Comparison of ENCODE assay signal across 22 mouse cellular contexts in the genomic region with DNA sequence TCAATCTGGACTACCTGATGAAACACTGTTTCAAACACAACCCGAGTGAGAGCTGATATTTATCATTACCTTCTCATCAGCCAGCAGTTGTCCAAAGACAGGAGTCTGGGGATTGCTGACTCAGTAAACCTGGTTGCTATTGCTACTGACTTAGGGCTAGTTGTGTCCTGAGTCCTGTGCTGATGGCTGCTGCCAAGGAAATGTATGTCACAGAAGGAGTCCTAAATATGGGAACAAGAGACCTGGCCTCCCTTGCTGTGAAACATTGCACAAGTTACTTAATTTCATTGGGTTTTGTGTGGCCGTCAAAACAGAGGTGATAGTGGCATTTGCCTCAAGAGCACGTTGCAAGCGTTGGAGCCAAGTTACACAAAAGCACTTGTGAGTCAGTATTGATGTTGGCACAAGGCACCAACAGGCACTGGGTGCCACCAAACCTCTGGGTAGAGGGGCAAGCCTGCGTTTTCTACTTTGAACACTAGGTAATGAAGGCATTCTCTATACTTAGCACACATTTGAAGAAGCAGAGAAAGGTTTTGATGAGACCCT. TPM values are rescaled to one million over a fixed set of nuclear protein-coding genes. Genes with fewer than 3 reads are reported as not detected.
DNase-seq lines count a peak whose midpoint lies in the region; ATAC-seq and TF ChIP-seq lines count a peak whose summit lies in the region.
"Had no signal": no experiment of that assay in that cellular context is flagged by ENCODE, and none has a peak within 500 bp of the region (broad histone marks: within the 10 kb centered on the region; RNA-seq: fewer than 3 reads in every experiment).

No protein-coding gene starts in this region.

- no peaks in the 10 kb centered on the region for H3K9me3 ChIP-seq in liver, postnatal 0 days (ENCODE audit: low read length)
- no peaks in the 10 kb centered on the region for H3K9me3 ChIP-seq in liver, embryonic 11.5 days (ENCODE audit: control insufficient read depth, low read length)
- H3K9me3 ChIP-seq: embryonic facial prominence, embryonic 10.5 days; forebrain, embryonic 10.5 days; heart, embryonic 15.5 days; hindbrain, embryonic 13.5 days had no signal

- ATAC-seq in liver, postnatal 0 days, result peak; percentile 49; the same call in 1 of the 2 replicates
- ATAC-seq in liver, embryonic 11.5 days (replicated peaks; ENCODE audit: low FRiP score), result no peak
- ATAC-seq: forebrain, embryonic 14.5 days; hindbrain, postnatal 0 days had no signal

- H3K4me3 ChIP-seq in liver, postnatal 0 days (ENCODE audit: low read depth, low read length), result no peak overlapping the region
- no peak overlapping the region for H3K4me3 ChIP-seq in liver, embryonic 11.5 days (ENCODE audit: low read depth, low read length)
- H3K4me3 ChIP-seq in lung, adult 2 months (replicated peaks; ENCODE audit: extremely low read depth, low read depth, low read length), result no peak overlapping the region
- H3K4me3 ChIP-seq: embryonic facial prominence, embryonic 10.5 days; forebrain, embryonic 10.5 days; gastrocnemius, adult 2 months; heart, embryonic 15.5 days; hindbrain, embryonic 13.5 days had no signal

- no peak for TF ChIP-seq CTCF in liver, postnatal 0 days (IDR thresholded peaks at IDR 0.05; ENCODE audit: low read depth)
- TF ChIP-seq CTCF in lung, adult 2 months (IDR thresholded peaks at IDR 0.05; ENCODE audit: insufficient read depth, low read length), result no peak

- no peaks in the 10 kb centered on the region for H3K27me3 ChIP-seq in liver, postnatal 0 days (ENCODE audit: insufficient read depth, low read length)
- no peaks in the 10 kb centered on the region for H3K27me3 ChIP-seq in liver, embryonic 11.5 days (replicated peaks; ENCODE audit: control insufficient read depth, insufficient read depth, low read length)
- H3K27me3 ChIP-seq: heart, embryonic 15.5 days; hindbrain, embryonic 13.5 days had no signal

- H3K4me1 ChIP-seq in liver, postnatal 0 days (ENCODE audit: insufficient read depth), result no peaks in the 10 kb centered on the region
- H3K4me1 ChIP-seq in liver, embryonic 11.5 days (replicated peaks; ENCODE audit: control insufficient read depth, insufficient read depth, low read length), result no peaks in the 10 kb centered on the region
- no peaks in the 10 kb centered on the region for H3K4me1 ChIP-seq in lung, adult 2 months (ENCODE audit: control insufficient read depth, insufficient read depth, low read length)
- H3K4me1 ChIP-seq: heart, embryonic 15.5 days had no signal

- no peak overlapping the region for H3K4me2 ChIP-seq in liver, postnatal 0 days (ENCODE audit: low read depth, low read length)
- H3K4me2 ChIP-seq in liver, embryonic 11.5 days, result no peak overlapping the region
- H3K4me2 ChIP-seq: heart, embryonic 11.5 days; heart, embryonic 15.5 days; hindbrain, embryonic 13.5 days had no signal

- 74% methylated on average over 5 of the region's 5 CpGs for WGBS in liver, postnatal 0 days (ENCODE audit: insufficient replicate concordance)
- 93% methylated on average over 5 of the region's 5 CpGs for WGBS in liver, embryonic 11.5 days
- 72% methylated on average over 5 of the region's 5 CpGs for WGBS in lung, adult 2 months

- peak; percentile 28 for DNase-seq in adrenal gland, postnatal 10 days
- no peak for DNase-seq in adrenal gland, adult 8-10 months
- DNase-seq in liver, postnatal 0 days, result no peak
- DNase-seq in liver, embryonic 11.5 days (ENCODE audit: low spot score), result no peak
- peak; percentile 13 for DNase-seq in lung, postnatal 36 days
- no peak for DNase-seq in lung, adult 2 months
- DNase-seq in neural tube, embryonic 10.5 days (ENCODE audit: extremely low spot score, low spot score), result no peak
- DNase-seq: cerebellum, adult 2 months; cerebellum, postnatal 10 days; gastrocnemius, adult 2 months; gastrocnemius, postnatal 25 days; heart, adult 18-20 months; heart, postnatal 14 days had no signal

- TF ChIP-seq EP300 in liver, postnatal 0 days (IDR thresholded peaks at IDR 0.05; ENCODE audit: low read depth), result no peak

- peaks cover 75% of the 10 kb centered on the region for H3K36me3 ChIP-seq in liver, postnatal 0 days (replicated peaks; ENCODE audit: insufficient read depth, low read length)
- H3K36me3 ChIP-seq in liver, embryonic 11.5 days (ENCODE audit: control insufficient read depth, insufficient read depth, low read length), result peaks cover 47% of the 10 kb centered on the region

- H3K27ac ChIP-seq in liver, postnatal 0 days (ENCODE audit: low read depth), result no peak overlapping the region
- H3K27ac ChIP-seq in liver, embryonic 11.5 days (ENCODE audit: low read depth, low read length), result no peak overlapping the region
- H3K27ac ChIP-seq: embryonic facial prominence, embryonic 10.5 days; forebrain, embryonic 10.5 days; gastrocnemius, adult 2 months; heart, embryonic 15.5 days; hindbrain, embryonic 13.5 days; hindbrain, postnatal 0 days had no signal

- no peak overlapping the region for H3K9ac ChIP-seq in liver, postnatal 0 days (replicated peaks)
- no peak overlapping the region for H3K9ac ChIP-seq in liver, embryonic 11.5 days (ENCODE audit: low read depth, low read length)
- H3K9ac ChIP-seq: heart, embryonic 15.5 days; hindbrain, embryonic 13.5 days had no signal

- TF ChIP-seq POLR2A in lung, adult 2 months (IDR thresholded peaks at IDR 0.05; ENCODE audit: borderline replicate concordance, extremely low read depth, low read depth, low read length), result no peak

RNA-seq across cellular contexts. Expression of a gene that starts 7.1 kb away (rescaled TPM):
- total RNA-seq in adrenal gland, postnatal 10 days (2021), result 10 to 100 TPM; 68.4 to 77.9 TPM
- 10 to 100 TPM; 74.2 to 82.1 (median 79.3) TPM for total RNA-seq in adrenal gland, adult 8-10 months (2022)
- polyA plus RNA-seq in liver, postnatal 0 days (2015; fragmentation: Nextera tagmentation; extraction: Ambion mirVana), result 12.3 and 13.0 TPM in 2 replicates
- 20.4 and 22.9 TPM in 2 replicates for polyA plus RNA-seq in liver, embryonic 11.5 days (2014; fragmentation: Nextera tagmentation; extraction: Ambion mirVana)
- 17.3 and 20.2 TPM in 2 replicates for polyA plus RNA-seq in lung, adult 2 months (2012; rRNA removed)

RNA-seq across cellular contexts. Expression of a gene that starts 11.0 kb away (rescaled TPM):
- 10 to 100 TPM; 17.6 to 18.5 TPM for total RNA-seq in adrenal gland, postnatal 10 days (2021)
- 10 to 100 TPM; 17.1 to 20.4 (median 17.8) TPM for total RNA-seq in adrenal gland, adult 8-10 months (2022)
- polyA plus RNA-seq in liver, postnatal 0 days (2015; fragmentation: Nextera tagmentation; extraction: Ambion mirVana), result 10.2 and 10.5 TPM in 2 replicates
- 21.5 and 23.1 TPM in 2 replicates for polyA plus RNA-seq in liver, embryonic 11.5 days (2014; fragmentation: Nextera tagmentation; extraction: Ambion mirVana)
- polyA plus RNA-seq in lung, adult 2 months (2012; rRNA removed), result 13.6 and 18.0 TPM in 2 replicates

RNA-seq across cellular contexts. Expression of a gene that starts 44.7 kb away (rescaled TPM):
- 1 to 10 TPM; 1.6 to 2.1 TPM for total RNA-seq in adrenal gland, postnatal 10 days (2021)
- total RNA-seq in adrenal gland, adult 8-10 months (2022), result 1 to 10 TPM in 3 of 4 experiments, under 1 TPM in 1; 0.87 to 2.9 (median 1.4) TPM
- 1.3 TPM in 2 replicates for polyA plus RNA-seq in liver, postnatal 0 days (2015; fragmentation: Nextera tagmentation; extraction: Ambion mirVana)
- 0.92 and 0.96 TPM in 2 replicates for polyA plus RNA-seq in liver, embryonic 11.5 days (2014; fragmentation: Nextera tagmentation; extraction: Ambion mirVana)
- 1.5 TPM in 2 replicates for polyA plus RNA-seq in lung, adult 2 months (2012; rRNA removed)
- total RNA-seq: hematopoietic stem cell, adult 5-6 weeks; MEL had no signal

Comparison
In these comparisons a context has a peak if more than half of its experiments do, and no peak if none do; other contexts are left out.
1. DNase-seq: peak in adrenal gland, postnatal 10 days (single experiment) and lung, postnatal 36 days (single experiment); none in adrenal gland, adult 8-10 months (single experiment), liver, postnatal 0 days (single experiment), liver, embryonic 11.5 days (single experiment), lung, adult 2 months (single experiment) and neural tube, embryonic 10.5 days (single experiment).